Mouse (Mus musculus) right cerebral cortex, postnatal 25 days (tissue): ENCODE results near the gene Dthd1.

ENCODE experiments used
- DNase-seq: peaks from one replicate; pipeline ENCODE4 v3.0.0; 2022

The Dthd1 gene

GRCm38 (mm10) chr5:62867003-62867402 is 53.4 kb downstream of the Dthd1 start:
- no peak for DNase-seq

GRCm38 (mm10) chr5:62879530-62879929 is 65.9 kb downstream of the Dthd1 start:
- DNase-seq, result no peak

GRCm38 (mm10) chr5:62895326-62895725 is 81.7 kb downstream of the Dthd1 start:
- no peak for DNase-seq

GRCm38 (mm10) chr5:62906954-62907353 is 93.3 kb downstream of the Dthd1 start:
- DNase-seq, result no peak

- DNase-seq, result no peak
Measured at GRCm38 (mm10) chr5:62909074-62909473, 95.5 kb downstream of the Dthd1 start.

GRCm38 (mm10) chr5:62924616-62925015 is 111.0 kb downstream of the Dthd1 start:
- no peak for DNase-seq
